Mouse (Mus musculus): ENCODE results near the gene Dmrtc1b.
"Not testable (repeated sequence)": the region's sequence is repeated elsewhere in the genome, so short reads cannot be mapped to it uniquely, and the experiment has no call there.

Dmrtc1b gene

DNA sequence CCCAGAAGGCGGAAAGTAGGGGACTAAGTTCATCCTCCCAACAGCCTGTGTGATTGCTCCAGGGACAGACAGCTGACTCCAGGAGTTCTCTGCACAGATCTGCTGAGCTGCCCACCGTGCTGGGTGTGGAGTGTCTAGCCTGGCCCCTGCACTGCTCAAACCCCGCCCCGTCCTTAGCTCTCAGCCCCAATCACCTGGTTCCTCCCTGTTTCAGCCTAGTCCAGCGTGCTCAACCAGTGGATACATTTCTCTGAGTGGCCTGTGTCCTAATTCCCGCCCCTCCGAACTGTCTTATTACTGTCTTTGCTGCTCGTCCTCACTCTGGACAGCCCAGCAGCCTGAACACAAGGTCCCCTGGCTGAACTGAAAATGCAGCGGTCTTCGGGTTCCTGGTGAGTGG lies at the start of gene Dmrtc1b, which contains the start of gene Gm9112:
TSS of gene Dmrtc1b (plus strand) at position 331 of the 400 bp plus-strand sequence.
TSS of gene Gm9112 (minus strand) at position 101 of the 400 bp plus-strand sequence.
- DNase-seq (ENCODE audit: low read depth, low spot score): not testable (repeated sequence)

DNA sequence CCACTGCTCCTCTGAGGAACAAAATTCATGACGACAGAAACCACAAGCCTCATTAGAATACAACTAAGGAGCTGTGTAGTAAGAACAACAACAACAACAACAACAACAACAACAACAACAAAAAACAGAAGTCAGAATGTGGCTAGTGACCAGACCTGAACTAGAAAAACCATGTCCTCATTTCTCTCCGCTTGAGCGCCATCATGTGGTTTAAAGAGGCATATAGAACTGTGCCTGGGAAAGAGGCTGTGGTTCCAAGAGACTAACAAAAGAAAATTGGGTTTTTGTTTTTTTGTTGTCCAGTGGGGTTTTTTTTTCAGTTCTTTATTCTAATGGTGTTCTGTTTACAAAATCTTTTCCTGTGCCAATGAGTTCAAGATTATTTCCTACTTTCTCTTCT lies 47.0 kb upstream of the Dmrtc1b start:
- DNase-seq (ENCODE audit: low read depth, low spot score): no peak

DNA sequence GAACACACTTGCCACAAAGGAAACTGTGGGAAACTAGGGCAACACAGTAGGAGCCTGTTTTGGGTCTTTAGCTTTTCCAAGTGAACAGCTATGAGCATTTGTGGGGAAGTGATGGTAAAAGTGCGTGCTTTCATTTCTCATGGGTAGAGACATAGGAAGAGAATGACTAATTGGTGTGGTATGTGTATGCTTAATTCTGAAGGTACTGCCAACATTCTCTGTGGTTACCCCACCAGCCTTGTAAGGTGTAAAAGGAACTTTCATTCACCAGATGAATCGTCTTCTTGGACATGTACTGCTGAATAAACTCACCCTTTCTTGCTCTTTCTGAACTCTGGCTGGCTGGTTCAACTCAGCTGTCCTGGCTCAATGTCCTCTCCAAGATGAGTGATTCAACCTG lies 41.0 kb upstream of the Dmrtc1b start:
- no peak for DNase-seq (ENCODE audit: low read depth, low spot score)

DNA sequence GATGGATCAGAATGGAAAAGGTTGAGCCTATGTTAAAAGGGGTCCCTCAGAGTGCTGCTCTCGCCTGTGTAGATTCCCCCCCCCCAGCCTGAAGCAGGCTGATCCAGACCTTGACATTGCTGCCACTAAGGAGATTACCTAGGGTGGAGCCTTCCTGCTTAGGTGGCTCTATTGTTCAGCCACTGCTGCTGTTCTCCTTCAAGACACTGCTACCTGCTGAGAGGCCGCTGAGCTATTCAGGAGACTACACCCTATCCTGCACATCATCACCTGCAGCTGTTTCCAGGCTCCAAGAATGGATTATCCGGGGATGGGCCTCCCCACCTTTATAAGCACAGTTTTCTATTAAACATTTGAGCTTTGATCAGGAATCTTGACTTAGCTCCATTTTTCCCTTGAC lies 23.0 kb upstream of the Dmrtc1b start:
- DNase-seq (ENCODE audit: low read depth, low spot score): not testable (repeated sequence)

- not testable (repeated sequence) for DNase-seq (ENCODE audit: low read depth, low spot score)
Measured at GRCm38 (mm10) chrX:102686872-102687271, 20.8 kb upstream of the Dmrtc1b start, which contains the start of gene Gm3880. TSS of gene Gm3880 (minus strand) at chrX:102686972.

DNA sequence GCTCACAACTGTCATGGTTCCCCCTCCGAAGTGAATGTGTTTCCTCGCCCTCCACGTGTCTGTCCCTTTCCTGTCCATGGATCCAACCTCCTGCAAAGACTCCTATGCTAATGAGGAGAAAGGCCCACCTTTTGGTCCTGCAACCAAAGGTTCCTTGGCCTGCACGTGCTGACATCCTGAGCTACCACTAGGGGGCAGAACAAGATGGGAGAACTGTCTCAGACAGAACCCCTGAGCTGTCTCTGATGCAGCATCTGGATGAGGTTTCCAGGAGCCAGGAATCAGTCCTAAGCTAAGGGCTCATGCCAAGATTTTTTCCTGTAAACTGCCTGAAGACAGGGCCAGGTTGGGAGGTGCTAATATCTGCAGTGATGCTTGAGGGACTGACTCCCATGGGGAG lies 18.4 kb upstream of the Dmrtc1b start:
- not testable (repeated sequence) for DNase-seq (ENCODE audit: low read depth, low spot score)

DNA sequence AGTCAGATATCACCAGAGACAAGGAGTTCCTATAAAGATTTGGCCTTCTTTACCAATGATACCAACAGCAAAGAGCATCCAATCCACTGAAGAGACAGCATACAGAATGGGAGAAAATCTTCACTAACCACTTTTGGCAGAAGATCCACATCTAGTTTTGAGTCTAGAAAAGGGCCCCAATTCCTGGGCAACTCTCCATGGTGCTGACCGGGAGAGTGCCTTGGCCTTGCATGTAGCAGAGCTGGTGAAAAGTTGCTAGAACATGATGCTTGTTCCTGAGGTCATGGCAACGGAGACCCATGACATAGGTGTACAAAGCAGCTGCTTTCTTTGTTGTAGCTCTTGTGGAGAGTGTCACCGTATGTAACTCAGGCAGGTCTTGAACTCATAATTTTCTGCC lies 7.0 kb upstream of the Dmrtc1b start:
- not testable (repeated sequence) for DNase-seq (ENCODE audit: low read depth, low spot score)

DNA sequence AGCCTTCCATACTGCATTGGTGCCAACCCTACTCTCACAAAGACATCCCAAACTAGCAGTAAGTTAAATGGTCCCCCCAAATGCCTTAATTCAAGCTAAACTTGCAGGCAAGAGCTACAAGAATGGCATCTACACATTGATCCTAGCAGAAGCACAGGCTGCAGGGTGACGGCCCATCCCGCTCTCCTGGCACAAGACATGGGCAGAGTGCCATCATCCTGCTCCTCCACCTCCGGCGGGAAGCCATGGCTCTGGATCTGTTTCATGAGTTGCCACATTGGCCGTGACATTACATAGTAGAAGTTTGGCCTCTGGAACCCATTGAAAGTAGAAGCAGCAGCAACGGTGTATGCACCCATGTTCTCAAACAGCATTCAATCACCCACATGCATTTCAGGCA lies 16.6 kb downstream of the Dmrtc1b start:
- DNase-seq (ENCODE audit: low read depth, low spot score): not testable (repeated sequence)

Measured in WW6 (cell line).